Mouse (Mus musculus) bone marrow macrophage, adult 2 months (primary cell): ENCODE results near the gene Ppp2r5a. TPM values are rescaled to one million over a fixed set of nuclear protein-coding genes. Genes with fewer than 3 reads are reported as not detected.

Experiments used
- H3K27ac ChIP-seq: 2 replicates; pipeline ENCODE4 v1.5.1; 2012; ENCODE audit warnings: low read depth, low read length; ENCODE audit not compliant: insufficient read depth
- H3K4me1 ChIP-seq: 2 replicates; pipeline ENCODE4 v1.6.1; 2012; ENCODE audit warnings: low read length; ENCODE audit not compliant: control insufficient read depth, insufficient read depth
- H3K4me3 ChIP-seq: 2 replicates; pipeline ENCODE4 v1.5.1; 2012; ENCODE audit warnings: mild to moderate bottlenecking, low read length, moderate library complexity; ENCODE audit not compliant: insufficient read depth
- CTCF ChIP-seq: IDR thresholded peaks from 2 replicates; pipeline ENCODE4 v1.5.1; 2012; ENCODE audit warnings: low read depth, mild to moderate bottlenecking, low read length, moderate library complexity
- POLR2A ChIP-seq: IDR thresholded peaks from 2 replicates; pipeline ENCODE4 v1.6.1; 2012; ENCODE audit warnings: mild to moderate bottlenecking, low read depth, low read length, borderline replicate concordance
- polyA plus RNA-seq: library from polyadenylated mRNA; stranded (reverse); fragments of >200 nt; gene quantifications from 2 replicates; pipeline ENCODE4 v1.2.4, GENCODE M21; 2012; ENCODE audit not compliant: missing spikeins, insufficient read depth, insufficient read length

Gene Ppp2r5a
- polyA plus RNA-seq, 1 experiment: 113 TPM

GRCm38 (mm10) chr1:191384786-191385430 lies 18.2 kb downstream of the Ppp2r5a start:
- H3K27ac ChIP-seq: no peak overlapping the region
- TF ChIP-seq CTCF (no peak), POLR2A (no peak)
- no peak overlapping the region for H3K4me3 ChIP-seq
- peaks cover 11% of the 10 kb centered on the region for H3K4me1 ChIP-seq

GRCm38 (mm10) chr1:191381955-191382736 lies 20.9 kb downstream of the Ppp2r5a start:
- Histone ChIP-seq H3K4me1 (peaks cover 11% of the 10 kb centered on the region), H3K4me3 (no peak overlapping the region), H3K27ac (no peak overlapping the region)
- TF ChIP-seq POLR2A: no peak
- no peak for TF ChIP-seq CTCF

GRCm38 (mm10) chr1:191380843-191381242 lies 22.2 kb downstream of the Ppp2r5a start:
- Histone ChIP-seq H3K4me3 (no peak overlapping the region), H3K4me1 (peaks cover 11% of the 10 kb centered on the region), H3K27ac (no peak overlapping the region)
- TF ChIP-seq POLR2A: no peak
- TF ChIP-seq CTCF: no peak

GRCm38 (mm10) chr1:191378080-191378479 lies 25.0 kb downstream of the Ppp2r5a start:
- H3K4me3 ChIP-seq: no peak overlapping the region
- TF ChIP-seq POLR2A: no peak
- no peak for TF ChIP-seq CTCF
- no peak overlapping the region for H3K27ac ChIP-seq
- peaks cover 16% of the 10 kb centered on the region for H3K4me1 ChIP-seq

GRCm38 (mm10) chr1:191375644-191375998 lies 27.5 kb downstream of the Ppp2r5a start:
- Histone ChIP-seq H3K4me3 (no peak overlapping the region), H3K27ac (no peak overlapping the region), H3K4me1 (peaks cover 11% of the 10 kb centered on the region)
- TF ChIP-seq CTCF: no peak
- TF ChIP-seq POLR2A: no peak

- Histone ChIP-seq H3K27ac (no peak overlapping the region), H3K4me1 (peaks cover 11% of the 10 kb centered on the region), H3K4me3 (no peak overlapping the region)
- TF ChIP-seq POLR2A (no peak), CTCF (no peak)
These were observed 28.0 kb downstream of the Ppp2r5a start for GRCm38 (mm10) chr1:191374993-191375643.

GRCm38 (mm10) chr1:191369140-191369539 lies 33.9 kb downstream of the Ppp2r5a start:
- Histone ChIP-seq H3K4me3 (no peak overlapping the region), H3K27ac (no peak overlapping the region), H3K4me1 (peaks cover 3% of the 10 kb centered on the region; the same call in 1 of the 2 replicates)
- TF ChIP-seq POLR2A: no peak
- TF ChIP-seq CTCF: no peak

- H3K4me3 ChIP-seq: no peak overlapping the region
- TF ChIP-seq POLR2A: no peak
- no peak for TF ChIP-seq CTCF
- H3K4me1 ChIP-seq: no peaks in the 10 kb centered on the region
- H3K27ac ChIP-seq: no peak overlapping the region
These were observed 34.9 kb downstream of the Ppp2r5a start for GRCm38 (mm10) chr1:191368193-191368592.

GRCm38 (mm10) chr1:191364477-191364876 lies 38.6 kb downstream of the Ppp2r5a start:
- Histone ChIP-seq H3K27ac (no peak overlapping the region), H3K4me1 (no peaks in the 10 kb centered on the region), H3K4me3 (no peak overlapping the region)
- peak; percentile 53 for TF ChIP-seq CTCF
- TF ChIP-seq POLR2A: no peak

- Histone ChIP-seq H3K4me3 (no peak overlapping the region), H3K4me1 (no peaks in the 10 kb centered on the region), H3K27ac (no peak overlapping the region)
- TF ChIP-seq CTCF (no peak), POLR2A (no peak)
These were observed 40.7 kb downstream of the Ppp2r5a start for GRCm38 (mm10) chr1:191362412-191362811.
